Mouse (Mus musculus) liver, embryonic 16.5 days (tissue): Measurements from ENCODE around the gene Hist2h2be. TPM values are rescaled to one million over a fixed set of nuclear protein-coding genes. Genes with fewer than 3 reads are reported as not detected.
"Not testable (repeated sequence)": the region's sequence is repeated elsewhere in the genome, so short reads cannot be mapped to it uniquely, and the experiment has no call there.

Source experiments
- ATAC-seq: fragments of 200-750 bp; cut with Nextera tagmentation; 2 replicates; pipeline ENCODE4 v1.8.0; 2017; ENCODE audit warnings: low read depth, mild to moderate bottlenecking, moderate number of reproducible peaks, moderate library complexity
- H3K27ac ChIP-seq: fragments of 300-500 bp; sonication (generic); 2 replicates; pipeline ENCODE4 v1.5.1; 2014; ENCODE audit warnings: mild to moderate bottlenecking, low read length
- H3K27me3 ChIP-seq: fragments of 300-500 bp; sonication (generic); 2 replicates; pipeline ENCODE4 v1.6.1; 2014; ENCODE audit warnings: low read depth, low read length, mixed read lengths; ENCODE audit not compliant: control insufficient read depth, insufficient read depth
- H3K36me3 ChIP-seq: fragments of 300-500 bp; sonication (generic); 2 replicates; pipeline ENCODE4 v1.6.1; 2014; ENCODE audit warnings: mild to moderate bottlenecking; ENCODE audit not compliant: control insufficient read depth, insufficient read depth
- H3K4me1 ChIP-seq: fragments of 300-500 bp; sonication (generic); 2 replicates; pipeline ENCODE4 v1.6.1; 2014; ENCODE audit warnings: low read depth, low read length, mixed read lengths; ENCODE audit not compliant: control insufficient read depth
- H3K4me2 ChIP-seq: fragments of 300-500 bp; sonication (generic); 2 replicates; pipeline ENCODE4 v1.6.1; 2014; ENCODE audit warnings: low read depth, low read length, mixed read lengths
- H3K4me3 ChIP-seq: fragments of 300-500 bp; sonication (generic); 2 replicates; pipeline ENCODE4 v1.5.1; 2014; ENCODE audit warnings: low read depth, mild to moderate bottlenecking, low read length
- H3K9ac ChIP-seq: fragments of 300-500 bp; sonication (generic); 2 replicates; pipeline ENCODE4 v1.6.1; 2014; ENCODE audit warnings: low read depth, low read length
- H3K9me3 ChIP-seq: fragments of 300-500 bp; sonication (generic); replicated peaks from 2 replicates; pipeline ENCODE4 v1.6.1; 2016; ENCODE audit warnings: low read length; ENCODE audit not compliant: control insufficient read depth
- WGBS: fragments of 180-500 bp; shearing (Covaris S2); extraction: QIAGEN DNeasy Blood & Tissue Kit; methylation state at CpG from one replicate; pipeline ENCODE4 v1.1.7; 2014; ENCODE audit not compliant: insufficient replicate concordance; 5-methylcytosine and 5-hydroxymethylcytosine counted together
- polyA plus RNA-seq: library from polyadenylated mRNA; unstranded; fragments of >200 nt; fragmentation: Nextera tagmentation; extraction: Ambion mirVana; gene quantifications from 2 replicates; pipeline ENCODE4 v1.2.1, GENCODE M21; 2015

The Hist2h2be gene
- polyA plus RNA-seq, 1 experiment from 2014 or later, result 7.2 TPM

GRCm38 (mm10) chr3:96231758-96232120 lies 10.8 kb downstream of the Hist2h2be start:
- Histone ChIP-seq H3K27ac (no peak overlapping the region), H3K36me3 (no peaks in the 10 kb centered on the region), H3K9me3 (no peaks in the 10 kb centered on the region), H3K27me3 (no peaks in the 10 kb centered on the region), H3K4me1 (peaks cover 10% of the 10 kb centered on the region), H3K9ac (no peak overlapping the region), H3K4me2 (no peak overlapping the region), H3K4me3 (no peak overlapping the region)
- no peak for ATAC-seq
- 56% methylated on average over 2 of the region's 2 CpGs for WGBS

- no peak overlapping the region for H3K9ac ChIP-seq
- H3K4me2 ChIP-seq, result no peak overlapping the region
- H3K4me1 ChIP-seq, result peaks cover 14% of the 10 kb centered on the region
- WGBS, result 66% methylated on average over 2 of the region's 2 CpGs
- H3K27me3 ChIP-seq, result no peaks in the 10 kb centered on the region
- no peak for ATAC-seq
- H3K36me3 ChIP-seq, result no peaks in the 10 kb centered on the region
- H3K9me3 ChIP-seq, result no peaks in the 10 kb centered on the region
- no peak overlapping the region for H3K4me3 ChIP-seq
- H3K27ac ChIP-seq, result no peak overlapping the region; the same call in 1 of the 2 replicates
Observed at GRCm38 (mm10) chr3:96234914-96235313, 14.0 kb downstream of the Hist2h2be start.

- WGBS, result 63% methylated on average over 3 of the region's 3 CpGs
- Histone ChIP-seq H3K27ac (peak overlapping the region; percentile 29; the same call in 1 of the 2 replicates), H3K9me3 (no peaks in the 10 kb centered on the region), H3K4me1 (peaks cover 16% of the 10 kb centered on the region), H3K4me2 (peak overlapping the region; percentile 74; the same call in 1 of the 2 replicates), H3K27me3 (no peaks in the 10 kb centered on the region), H3K4me3 (peak overlapping the region; percentile 69), H3K9ac (peak overlapping the region; percentile 1; the same call in 1 of the 2 replicates), H3K36me3 (no peaks in the 10 kb centered on the region)
- no peak for ATAC-seq
Observed at GRCm38 (mm10) chr3:96235836-96236235, 14.9 kb downstream of the Hist2h2be start.

GRCm38 (mm10) chr3:96236834-96237334 lies 16.0 kb downstream of the Hist2h2be start:
- Histone ChIP-seq H3K27me3 (no peaks in the 10 kb centered on the region), H3K36me3 (no peaks in the 10 kb centered on the region), H3K4me2 (peak overlapping the region; percentile 74), H3K4me1 (peaks cover 25% of the 10 kb centered on the region), H3K9ac (peak overlapping the region; percentile 84), H3K9me3 (no peaks in the 10 kb centered on the region), H3K4me3 (peak overlapping the region; percentile 69), H3K27ac (peak overlapping the region; percentile 92)
- no peak for ATAC-seq
- WGBS, result 73% methylated on average over 4 of the region's 4 CpGs

GRCm38 (mm10) chr3:96237335-96237903 lies 16.5 kb downstream of the Hist2h2be start:
- ATAC-seq, result no peak
- H3K4me1 ChIP-seq, result peaks cover 27% of the 10 kb centered on the region
- H3K4me2 ChIP-seq, result peak overlapping the region; percentile 74
- H3K27me3 ChIP-seq, result no peaks in the 10 kb centered on the region
- H3K4me3 ChIP-seq, result peak overlapping the region; percentile 69
- H3K9me3 ChIP-seq, result no peaks in the 10 kb centered on the region
- 20% methylated on average over 7 of the region's 7 CpGs for WGBS
- peak overlapping the region; percentile 92 for H3K27ac ChIP-seq
- H3K36me3 ChIP-seq, result no peaks in the 10 kb centered on the region
- H3K9ac ChIP-seq, result peak overlapping the region; percentile 84

- no peaks in the 10 kb centered on the region for H3K9me3 ChIP-seq
- H3K4me2 ChIP-seq, result peak overlapping the region; percentile 74
- ATAC-seq, result no peak
- peak overlapping the region; percentile 69 for H3K4me3 ChIP-seq
- H3K4me1 ChIP-seq, result peaks cover 29% of the 10 kb centered on the region
- WGBS, result under 1% methylated on average over 12 of the region's 12 CpGs
- no peaks in the 10 kb centered on the region for H3K27me3 ChIP-seq
- peak overlapping the region; percentile 84 for H3K9ac ChIP-seq
- peak overlapping the region; percentile 92 for H3K27ac ChIP-seq
- no peaks in the 10 kb centered on the region for H3K36me3 ChIP-seq
Observed at GRCm38 (mm10) chr3:96237904-96238511, 17.1 kb downstream of the Hist2h2be start.

- ATAC-seq, result peak; percentile 77
- H3K27me3 ChIP-seq, H3K9me3 ChIP-seq, H3K36me3 ChIP-seq: not testable (repeated sequence)
- Histone ChIP-seq H3K4me3 (peak within 1 kb of the TSS; percentile 69), H3K4me2 (peak within 1 kb of the TSS; percentile 74), H3K27ac (peak within 1 kb of the TSS; percentile 92), H3K4me1 (peaks cover 40% of the 10 kb centered on the region), H3K9ac (peak within 1 kb of the TSS; percentile 84)
- WGBS, result 0% methylated on average over 10 of the region's 68 CpGs
Observed at GRCm38 (mm10) chr3:96238954-96239793, 18.3 kb downstream of the Hist2h2be start, which contains the start of gene Hist2h3c2. TSS of gene Hist2h3c2 (minus strand) at chr3:96239127.

GRCm38 (mm10) chr3:96239949-96240798 lies 19.3 kb downstream of the Hist2h2be start, which contains the start of gene Hist2h2aa2:
TSS of gene Hist2h2aa2 (minus strand) at chr3:96240276.
- Histone ChIP-seq H3K4me2 (peak within 1 kb of the TSS; percentile 63), H3K4me1 (peaks cover 43% of the 10 kb centered on the region), H3K4me3 (peak within 1 kb of the TSS; percentile 39), H3K9ac (peak within 1 kb of the TSS; percentile 63), H3K27ac (peak within 1 kb of the TSS; percentile 91)
- peak; percentile 66 for ATAC-seq
- H3K9me3 ChIP-seq, H3K36me3 ChIP-seq, H3K27me3 ChIP-seq: not testable (repeated sequence)
- 5% methylated on average over 18 of the region's 85 CpGs for WGBS
